Mouse (Mus musculus): ENCODE measurements around the gene Slc7a11.

GRCm38 (mm10) chr3:50386066-50386465 lies 57.3 kb downstream of the Slc7a11 start:
- TF ChIP-seq POLR2AphosphoS2 (IDR thresholded peaks at IDR 0.05; ENCODE audit: insufficient read length, low read depth) (no peak), POLR2A (IDR thresholded peaks at IDR 0.05; ENCODE audit: insufficient read length, low read depth) (no peak)
